Mouse (Mus musculus) heart, embryonic 11.5 days (tissue): ENCODE results near the gene Timm17a. TPM values are rescaled to one million over a fixed set of nuclear protein-coding genes. Genes with fewer than 3 reads are reported as not detected.

Experiments
- ATAC-seq: fragments of 200-750 bp; cut with Nextera tagmentation; replicated peaks from 2 replicates; pipeline ENCODE4 v1.8.0; 2017; ENCODE audit warnings: moderate library complexity; ENCODE audit not compliant: insufficient number of reproducible peaks, low FRiP score, low TSS enrichment
- H3K27ac ChIP-seq: fragments of 300-500 bp; sonication (generic); 2 replicates; pipeline ENCODE4 v1.5.1; 2014; ENCODE audit warnings: mild to moderate bottlenecking, low read depth, low read length
- H3K27me3 ChIP-seq: fragments of 300-500 bp; sonication (generic); 2 replicates; pipeline ENCODE4 v1.6.1; 2014; ENCODE audit warnings: mild to moderate bottlenecking, low read length, mixed read lengths; ENCODE audit not compliant: control insufficient read depth, insufficient read depth
- H3K36me3 ChIP-seq: fragments of 300-500 bp; sonication (generic); 2 replicates; pipeline ENCODE4 v1.6.1; 2014; ENCODE audit warnings: mild to moderate bottlenecking, low read length, moderate library complexity, mixed read lengths; ENCODE audit not compliant: control insufficient read depth, insufficient read depth
- H3K4me1 ChIP-seq: fragments of 300-500 bp; sonication (generic); 2 replicates; pipeline ENCODE4 v1.6.1; 2014; ENCODE audit warnings: low read length; ENCODE audit not compliant: control insufficient read depth, insufficient read depth
- H3K4me2 ChIP-seq: fragments of 300-500 bp; sonication (generic); 2 replicates; pipeline ENCODE4 v1.6.1; 2014; ENCODE audit warnings: mild to moderate bottlenecking, moderate library complexity
- H3K4me3 ChIP-seq: fragments of 300-500 bp; sonication (generic); 2 replicates; pipeline ENCODE4 v1.5.1; 2014; ENCODE audit warnings: low read depth, low read length
- H3K9ac ChIP-seq: fragments of 300-500 bp; sonication (generic); 2 replicates; pipeline ENCODE4 v1.6.1; 2014; ENCODE audit warnings: mild to moderate bottlenecking, low read depth, low read length, moderate library complexity
- H3K9me3 ChIP-seq: fragments of 300-500 bp; sonication (generic); replicated peaks from 2 replicates; pipeline ENCODE4 v1.6.1; 2016; ENCODE audit warnings: low read length; ENCODE audit not compliant: control insufficient read depth
- WGBS: fragments of 180-500 bp; shearing (Covaris S2); extraction: QIAGEN DNeasy Blood & Tissue Kit; methylation state at CpG from one replicate; pipeline ENCODE4 v1.1.7; 2014; ENCODE audit not compliant: insufficient replicate concordance; 5-methylcytosine and 5-hydroxymethylcytosine counted together
- polyA plus RNA-seq: library from polyadenylated mRNA; unstranded; fragments of >200 nt; fragmentation: Nextera tagmentation; extraction: Ambion mirVana; gene quantifications from 2 replicates; pipeline ENCODE4 v1.2.1, GENCODE M21; 2014

Gene Timm17a
- polyA plus RNA-seq, 1 experiment from 2014 or later: 333 TPM

GRCm38 (mm10) chr1:135286311-135286710 lies 27.3 kb downstream of the Timm17a start:
- no peaks in the 10 kb centered on the region for H3K4me1 ChIP-seq
- no peaks in the 10 kb centered on the region for H3K36me3 ChIP-seq
- no peaks in the 10 kb centered on the region for H3K9me3 ChIP-seq
- no peak overlapping the region for H3K27ac ChIP-seq
- H3K4me2 ChIP-seq: no peak overlapping the region
- no peak overlapping the region for H3K4me3 ChIP-seq
- WGBS: 33% methylated on average over 2 of the region's 2 CpGs
- no peak overlapping the region for H3K9ac ChIP-seq
- H3K27me3 ChIP-seq: no peaks in the 10 kb centered on the region
- ATAC-seq: no peak

GRCm38 (mm10) chr1:135283826-135284291 lies 29.7 kb downstream of the Timm17a start, which contains the start of gene Rnpep:
TSS of gene Rnpep (minus strand) at chr1:135284084.
- H3K4me3 ChIP-seq: peak within 1 kb of the TSS; percentile 53
- WGBS: under 1% methylated on average over 36 of the region's 39 CpGs
- ATAC-seq: peak; percentile 79
- peak within 1 kb of the TSS; percentile 72 for H3K4me2 ChIP-seq
- no peaks in the 10 kb centered on the region for H3K4me1 ChIP-seq
- no peaks in the 10 kb centered on the region for H3K9me3 ChIP-seq
- peak within 1 kb of the TSS; percentile 62 for H3K27ac ChIP-seq
- H3K9ac ChIP-seq: peak within 1 kb of the TSS; percentile 73
- no peaks in the 10 kb centered on the region for H3K27me3 ChIP-seq
- no peaks in the 10 kb centered on the region for H3K36me3 ChIP-seq

- Histone ChIP-seq H3K9ac (peak overlapping the region; percentile 73), H3K4me1 (no peaks in the 10 kb centered on the region), H3K4me3 (peak overlapping the region; percentile 53), H3K9me3 (no peaks in the 10 kb centered on the region), H3K36me3 (no peaks in the 10 kb centered on the region), H3K27me3 (no peaks in the 10 kb centered on the region), H3K27ac (peak overlapping the region; percentile 62), H3K4me2 (peak overlapping the region; percentile 72)
- peak; percentile 56 for ATAC-seq
- under 1% methylated on average over 44 of the region's 48 CpGs for WGBS
Measured at GRCm38 (mm10) chr1:135283287-135283825, 30.2 kb downstream of the Timm17a start.

- Histone ChIP-seq H3K36me3 (peaks cover 4% of the 10 kb centered on the region; the same call in 1 of the 2 replicates), H3K27ac (no peak overlapping the region; the same call in 1 of the 2 replicates), H3K4me1 (no peaks in the 10 kb centered on the region), H3K9me3 (no peaks in the 10 kb centered on the region), H3K27me3 (no peaks in the 10 kb centered on the region), H3K9ac (peak overlapping the region; percentile 73), H3K4me3 (peak overlapping the region; percentile 53), H3K4me2 (peak overlapping the region; percentile 72)
- 34% methylated on average over 13 of the region's 13 CpGs for WGBS
- ATAC-seq: no peak
Measured at GRCm38 (mm10) chr1:135282536-135283286, 30.9 kb downstream of the Timm17a start.

GRCm38 (mm10) chr1:135281841-135282240 lies 31.7 kb downstream of the Timm17a start:
- H3K27me3 ChIP-seq: no peaks in the 10 kb centered on the region
- ATAC-seq: no peak
- peaks cover 8% of the 10 kb centered on the region for H3K36me3 ChIP-seq
- no peak overlapping the region for H3K4me2 ChIP-seq
- H3K4me3 ChIP-seq: no peak overlapping the region
- no peak overlapping the region for H3K9ac ChIP-seq
- H3K4me1 ChIP-seq: no peaks in the 10 kb centered on the region
- H3K9me3 ChIP-seq: no peaks in the 10 kb centered on the region
- WGBS: 91% methylated on average over 17 of the region's 17 CpGs
- H3K27ac ChIP-seq: no peak overlapping the region

DNA sequence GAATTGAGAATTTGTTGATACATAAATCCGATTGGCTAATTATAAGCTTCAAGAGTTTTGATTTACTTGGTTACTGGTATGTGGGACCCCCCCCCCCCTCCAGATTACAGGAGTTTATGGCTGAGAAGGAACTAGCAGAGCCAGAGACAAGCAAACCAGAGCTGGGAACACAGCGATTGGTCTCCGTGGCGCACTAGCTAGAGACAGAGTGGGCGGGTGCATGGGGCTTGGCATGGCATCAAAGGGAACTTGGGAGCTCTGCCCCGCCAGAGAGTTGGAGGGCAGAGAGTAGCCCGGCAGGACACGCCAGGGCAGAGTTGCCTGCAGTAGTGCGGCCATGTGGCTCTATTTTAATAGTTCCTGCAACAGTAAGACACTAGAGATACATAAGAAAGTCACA lies 32.9 kb downstream of the Timm17a start:
- no peaks in the 10 kb centered on the region for H3K4me1 ChIP-seq
- H3K27me3 ChIP-seq: no peaks in the 10 kb centered on the region
- H3K36me3 ChIP-seq: peaks cover 13% of the 10 kb centered on the region
- H3K4me3 ChIP-seq: no peak overlapping the region
- 76% methylated on average over 9 of the region's 9 CpGs for WGBS
- H3K4me2 ChIP-seq: no peak overlapping the region
- ATAC-seq: no peak
- no peak overlapping the region for H3K9ac ChIP-seq
- no peaks in the 10 kb centered on the region for H3K9me3 ChIP-seq
- no peak overlapping the region for H3K27ac ChIP-seq

DNA sequence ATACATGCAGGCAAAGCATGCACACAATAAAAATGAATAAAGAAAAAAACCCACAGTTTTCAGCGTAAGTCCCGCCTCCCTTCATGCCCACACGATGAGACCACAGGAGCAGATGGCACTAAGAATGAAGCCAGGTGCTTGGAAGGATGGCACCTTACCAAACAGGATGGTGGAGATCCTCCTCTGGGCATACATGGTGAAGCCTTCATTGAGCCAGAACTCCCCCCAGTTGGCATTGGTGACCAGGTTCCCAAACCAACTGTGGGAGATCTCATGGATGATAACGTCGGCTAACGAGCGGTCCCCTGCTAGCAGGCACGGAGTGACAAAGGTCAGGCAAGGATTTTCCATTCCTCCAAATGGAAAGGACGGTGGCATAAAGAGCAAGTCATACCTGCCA lies 42.2 kb downstream of the Timm17a start:
- no peak overlapping the region for H3K9ac ChIP-seq
- H3K36me3 ChIP-seq: peaks cover 8% of the 10 kb centered on the region
- no peak for ATAC-seq
- no peak overlapping the region for H3K27ac ChIP-seq
- no peaks in the 10 kb centered on the region for H3K4me1 ChIP-seq
- H3K4me2 ChIP-seq: no peak overlapping the region
- no peaks in the 10 kb centered on the region for H3K27me3 ChIP-seq
- no peak overlapping the region for H3K4me3 ChIP-seq
- H3K9me3 ChIP-seq: no peaks in the 10 kb centered on the region
- 80% methylated on average over 9 of the region's 9 CpGs for WGBS

DNA sequence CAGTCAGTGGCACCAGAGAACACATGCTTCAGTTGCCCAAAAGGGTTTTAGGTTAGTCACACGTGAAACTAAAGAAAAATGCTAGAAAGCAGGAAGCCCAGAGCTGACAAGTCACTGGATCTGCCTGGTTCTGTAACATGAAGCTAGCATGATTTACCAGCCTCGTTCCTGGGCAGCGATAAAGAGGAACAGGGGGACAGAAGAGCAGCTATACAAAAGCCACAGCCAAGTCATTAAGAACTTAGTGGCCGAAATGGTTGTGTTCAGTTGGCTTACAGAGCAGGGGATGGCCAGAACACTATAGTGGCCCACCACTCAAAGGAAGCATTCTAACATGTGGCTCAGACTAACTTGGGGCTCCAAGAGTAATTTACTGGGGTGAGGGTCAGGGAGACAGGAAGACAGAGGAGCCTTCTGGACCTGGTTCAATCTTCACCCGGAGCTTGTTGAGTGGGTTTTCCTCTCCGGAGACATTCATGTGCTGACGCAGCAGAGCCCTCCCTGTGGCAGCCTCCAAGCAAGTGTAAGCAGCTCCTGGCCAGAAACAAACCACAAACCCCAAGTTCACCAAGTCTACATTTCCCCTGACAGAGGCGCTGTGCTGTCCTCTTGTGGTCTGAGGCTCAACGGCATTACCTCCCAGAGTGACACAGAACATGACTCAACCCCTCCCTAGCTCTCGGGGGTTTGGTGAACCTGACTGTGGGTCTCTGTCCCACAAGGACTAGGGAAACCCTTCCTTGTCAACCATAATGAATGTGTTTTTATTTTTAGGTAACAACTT lies 45.7 kb downstream of the Timm17a start:
- Histone ChIP-seq H3K4me2 (no peak overlapping the region), H3K9me3 (no peaks in the 10 kb centered on the region), H3K27ac (no peak overlapping the region), H3K4me3 (no peak overlapping the region), H3K9ac (no peak overlapping the region), H3K4me1 (peaks cover 3% of the 10 kb centered on the region; the same call in 1 of the 2 replicates), H3K27me3 (no peaks in the 10 kb centered on the region), H3K36me3 (peaks cover 9% of the 10 kb centered on the region)
- no peak for ATAC-seq
- WGBS: 81% methylated on average over 10 of the region's 10 CpGs
